Mouse (Mus musculus) stomach, postnatal 0 days (tissue): ENCODE data around the gene Vill.

Experiments used
- CTCF ChIP-seq: IDR thresholded peaks from 2 replicates; pipeline ENCODE4 v1.5.1; 2016; ENCODE audit warnings: antibody characterized with exemption, low read depth, mild to moderate bottlenecking, moderate library complexity
- EP300 ChIP-seq: optimal IDR thresholded peaks from 2 replicates; pipeline ENCODE3; 2016; ENCODE audit warnings: antibody characterized with exemption

DNA sequence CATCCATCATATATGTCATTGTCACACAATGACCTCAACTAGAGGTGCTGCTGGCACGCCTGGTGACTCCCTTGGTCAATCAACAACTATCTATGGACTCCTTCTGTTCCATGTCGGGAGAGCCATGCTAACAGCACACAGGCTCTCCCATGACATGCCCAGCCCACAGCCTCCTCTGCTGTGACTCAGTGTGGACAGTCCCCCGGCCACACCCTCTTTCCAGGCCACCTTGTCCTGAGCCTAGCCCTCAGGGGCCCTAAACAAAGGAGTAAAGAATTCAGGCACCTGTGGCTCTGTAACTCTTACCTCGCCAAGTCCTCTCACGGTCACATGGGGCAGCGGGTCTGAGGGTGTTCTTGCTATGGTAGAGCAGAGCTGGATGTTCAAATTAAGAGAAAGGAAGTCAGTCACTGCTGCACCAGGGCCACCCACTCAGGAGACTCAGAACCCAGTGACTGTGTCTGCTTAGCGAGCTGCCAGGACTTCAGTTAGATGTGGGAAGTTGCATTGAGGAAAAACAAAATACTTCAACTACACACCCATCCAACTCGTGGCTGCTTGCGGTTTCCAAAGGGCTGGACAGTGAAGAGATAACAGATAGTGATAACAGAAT, 1.5 kb downstream of the Vill start:
- no peak for TF ChIP-seq EP300
- TF ChIP-seq CTCF = no peak
